ENCODE assay signal across 12 mouse cellular contexts in the genomic region with DNA sequence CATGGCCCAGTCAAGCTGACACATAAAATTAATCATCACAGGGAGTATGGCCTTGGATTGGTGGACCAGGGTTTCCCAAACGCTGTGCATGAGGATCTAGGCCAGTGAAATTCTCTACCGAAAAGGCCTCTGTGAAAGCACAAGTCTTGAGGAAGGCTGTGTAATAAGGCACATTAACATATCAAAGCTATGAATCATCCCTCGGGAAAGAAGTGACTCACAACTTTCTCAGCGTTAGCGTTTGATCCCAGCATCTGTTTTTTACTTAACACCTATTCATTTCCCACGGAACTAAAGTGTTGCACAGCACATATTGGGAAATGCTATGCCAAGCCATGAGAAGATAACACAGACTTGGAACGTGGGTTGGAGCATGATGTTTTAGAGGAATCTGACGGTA. TPM values are rescaled to one million over a fixed set of nuclear protein-coding genes. Genes with fewer than 3 reads are reported as not detected.
A peak's percentile ranks its signal among the peaks of the same experiment; 100 is the strongest.
DNase-seq lines count a peak whose midpoint lies in the region; ATAC-seq and TF ChIP-seq lines count a peak whose summit lies in the region.
"Had no signal": no experiment of that assay in that cellular context is flagged by ENCODE, and none has a peak within 500 bp of the region (broad histone marks: within the 10 kb centered on the region; RNA-seq: fewer than 3 reads in every experiment).

No protein-coding gene starts in this region.

- H3K9ac ChIP-seq in limb, embryonic 14.5 days (ENCODE audit: low read depth, low read length, severe bottlenecking), result no peak overlapping the region
- H3K9ac ChIP-seq in forebrain, embryonic 14.5 days (ENCODE audit: low read length), result no peak overlapping the region
- H3K9ac ChIP-seq: hindbrain, embryonic 13.5 days; limb, embryonic 13.5 days had no signal

- H3K4me3 ChIP-seq in limb, embryonic 14.5 days (replicated peaks; ENCODE audit: low read length), result no peak overlapping the region
- no peak overlapping the region for H3K4me3 ChIP-seq in limb, embryonic 10.5 days
- no peak overlapping the region for H3K4me3 ChIP-seq in forebrain, embryonic 14.5 days (ENCODE audit: low read depth, low read length)
- no peak overlapping the region for H3K4me3 ChIP-seq in olfactory bulb, adult 2 months (ENCODE audit: insufficient read depth, low read depth, low read length)
- H3K4me3 ChIP-seq: hindbrain, embryonic 13.5 days; limb, embryonic 13.5 days; megakaryocyte, embryonic 14.5 days had no signal

- ATAC-seq in limb, embryonic 14.5 days (ENCODE audit: low FRiP score, low read depth), result no peak
- ATAC-seq in forebrain, embryonic 14.5 days, result peak; percentile 32; the same call in 1 of the 2 replicates

- H3K36me3 ChIP-seq in limb, embryonic 14.5 days (ENCODE audit: control insufficient read depth, insufficient read depth, low read length), result no peaks in the 10 kb centered on the region
- no peaks in the 10 kb centered on the region for H3K36me3 ChIP-seq in limb, embryonic 10.5 days
- H3K36me3 ChIP-seq in forebrain, embryonic 14.5 days (ENCODE audit: control insufficient read depth, insufficient read depth, low read length), result no peaks in the 10 kb centered on the region
- H3K36me3 ChIP-seq: hindbrain, embryonic 13.5 days; limb, embryonic 13.5 days had no signal

- TF ChIP-seq POLR2A in limb, embryonic 14.5 days (IDR thresholded peaks at IDR 0.05; ENCODE audit: borderline replicate concordance, extremely low read depth, insufficient read depth, insufficient read length), result no peak
- no peak for TF ChIP-seq POLR2A in olfactory bulb, adult 2 months (IDR thresholded peaks at IDR 0.05; ENCODE audit: insufficient read depth, low read depth, low read length)

- no peak overlapping the region for H3K27ac ChIP-seq in limb, embryonic 14.5 days (replicated peaks; ENCODE audit: low read depth, low read length)
- H3K27ac ChIP-seq in limb, embryonic 10.5 days, result no peak overlapping the region
- no peak overlapping the region for H3K27ac ChIP-seq in forebrain, embryonic 14.5 days (ENCODE audit: low read depth, low read length)
- peak overlapping the region; percentile 42; the same call in 1 of the 2 replicates for H3K27ac ChIP-seq in olfactory bulb, adult 2 months (ENCODE audit: insufficient read depth, low read depth, low read length)
- H3K27ac ChIP-seq: hindbrain, embryonic 13.5 days; limb, embryonic 13.5 days had no signal

- DNase-seq in limb, embryonic 14.5 days (ENCODE audit: low spot score), result peak; percentile 40
- no peak for DNase-seq in limb, embryonic 10.5 days (ENCODE audit: low spot score)
- DNase-seq in adipocyte (ENCODE audit: low spot score), result peak; percentile 43
- DNase-seq in forebrain, embryonic 14.5 days (ENCODE audit: low spot score), result peak; percentile 56
- no peak for DNase-seq in cerebellum, postnatal 4 days (ENCODE audit: low spot score in 2 of 2)
- no peak for DNase-seq in spleen, adult 12 weeks (ENCODE audit: low spot score)
- DNase-seq: cerebellum, postnatal 10 days; gastrocnemius, postnatal 10 days had no signal

- no peak for TF ChIP-seq CTCF in olfactory bulb, adult 2 months (IDR thresholded peaks at IDR 0.05; ENCODE audit: insufficient read depth, low read depth, low read length)

- no peaks in the 10 kb centered on the region; the same call in 1 of the 2 replicates for H3K4me1 ChIP-seq in limb, embryonic 14.5 days (ENCODE audit: control insufficient read depth, insufficient read depth, low read length)
- H3K4me1 ChIP-seq in limb, embryonic 10.5 days, result peaks cover 3% of the 10 kb centered on the region; the same call in 1 of the 2 replicates
- H3K4me1 ChIP-seq in forebrain, embryonic 14.5 days (ENCODE audit: control insufficient read depth, insufficient read depth, low read length), result peaks cover 5% of the 10 kb centered on the region; the same call in 1 of the 2 replicates
- H3K4me1 ChIP-seq in olfactory bulb, adult 2 months (ENCODE audit: control insufficient read depth, insufficient read depth, low read length), result peaks cover 2% of the 10 kb centered on the region; the same call in 1 of the 2 replicates
- H3K4me1 ChIP-seq: limb, embryonic 13.5 days had no signal

- no peaks in the 10 kb centered on the region for H3K27me3 ChIP-seq in limb, embryonic 14.5 days (ENCODE audit: control insufficient read depth, insufficient read depth, low read length)
- no peaks in the 10 kb centered on the region for H3K27me3 ChIP-seq in limb, embryonic 10.5 days (ENCODE audit: low read depth, poor library complexity, severe bottlenecking)
- no peaks in the 10 kb centered on the region for H3K27me3 ChIP-seq in forebrain, embryonic 14.5 days (replicated peaks; ENCODE audit: control insufficient read depth, insufficient read depth, low read length)
- H3K27me3 ChIP-seq: limb, embryonic 13.5 days had no signal

- 36% methylated on average over 8 of the region's 8 CpGs for WGBS in limb, embryonic 14.5 days
- 65% methylated on average over 8 of the region's 8 CpGs for WGBS in limb, embryonic 10.5 days
- WGBS in forebrain, embryonic 14.5 days, result 13% methylated on average over 8 of the region's 8 CpGs
- 10% methylated on average over 8 of the region's 8 CpGs for WGBS in olfactory bulb, adult 2 months

- no peaks in the 10 kb centered on the region for H3K9me3 ChIP-seq in limb, embryonic 14.5 days (ENCODE audit: control insufficient read depth, low read length)
- no peaks in the 10 kb centered on the region for H3K9me3 ChIP-seq in limb, embryonic 10.5 days (replicated peaks)
- no peaks in the 10 kb centered on the region for H3K9me3 ChIP-seq in forebrain, embryonic 14.5 days (replicated peaks; ENCODE audit: control insufficient read depth, low read length)
- H3K9me3 ChIP-seq: hindbrain, embryonic 13.5 days; limb, embryonic 13.5 days; megakaryocyte, embryonic 14.5 days had no signal

- H3K4me2 ChIP-seq in limb, embryonic 14.5 days (replicated peaks; ENCODE audit: low read depth, low read length, severe bottlenecking), result no peak overlapping the region
- H3K4me2 ChIP-seq in forebrain, embryonic 14.5 days (ENCODE audit: low read length), result no peak overlapping the region
- H3K4me2 ChIP-seq: hindbrain, embryonic 13.5 days; limb, embryonic 13.5 days had no signal

RNA-seq across cellular contexts. Expression of a gene that starts 21.2 kb away (rescaled TPM):
- polyA plus RNA-seq in limb, embryonic 14.5 days (2012; rRNA removed), result 18.8 and 25.1 TPM in 2 replicates
- 36.7 and 38.7 TPM in 2 replicates for polyA plus RNA-seq in limb, embryonic 14.5 days (2014; fragmentation: Nextera tagmentation; extraction: Ambion mirVana)
- 59.5 and 66.5 TPM in 2 replicates for polyA plus RNA-seq in limb, embryonic 10.5 days (2016; fragmentation: Nextera tagmentation; extraction: Ambion mirVana)
- 60.1 and 60.7 TPM in 2 replicates for polyA plus RNA-seq in forebrain, embryonic 14.5 days (2014; fragmentation: Nextera tagmentation; extraction: Ambion mirVana)
- not detected in 2 replicates for polyA plus RNA-seq in olfactory bulb, adult 2 months (2012; ENCODE audit: insufficient read depth, insufficient read length, low replicate concordance, missing spikeins)

RNA-seq across cellular contexts. Expression of a gene that starts 52.3 kb away (rescaled TPM):
- 93.8 and 103 TPM in 2 replicates for polyA plus RNA-seq in limb, embryonic 14.5 days (2012; rRNA removed)
- 90.2 and 93.4 TPM in 2 replicates for polyA plus RNA-seq in limb, embryonic 14.5 days (2014; fragmentation: Nextera tagmentation; extraction: Ambion mirVana)
- polyA plus RNA-seq in limb, embryonic 10.5 days (2016; fragmentation: Nextera tagmentation; extraction: Ambion mirVana), result 86.2 and 92.0 TPM in 2 replicates
- polyA plus RNA-seq in forebrain, embryonic 14.5 days (2014; fragmentation: Nextera tagmentation; extraction: Ambion mirVana), result 44.1 and 47.6 TPM in 2 replicates
- 290 and 314 TPM in 2 replicates for polyA plus RNA-seq in olfactory bulb, adult 2 months (2012; ENCODE audit: insufficient read depth, insufficient read length, low replicate concordance, missing spikeins)

Comparison
In these comparisons a context has a peak if more than half of its experiments do, and no peak if none do; other contexts are left out.
1. DNase-seq: peak in limb, embryonic 14.5 days (single experiment), adipocyte (single experiment) and forebrain, embryonic 14.5 days (single experiment); none in limb, embryonic 10.5 days (single experiment), cerebellum, postnatal 4 days (0 of 2) and spleen, adult 12 weeks (single experiment).